Mouse (Mus musculus) embryonic fibroblast, embryonic 13.5 days (primary cell): ENCODE measurements around the gene Gm13698.
"Not testable (repeated sequence)": the region's sequence is repeated elsewhere in the genome, so short reads cannot be mapped to it uniquely, and the experiment has no call there.

Source experiments
- CTCF ChIP-seq: IDR thresholded peaks from 2 replicates; pipeline ENCODE4 v1.5.1; 2011; ENCODE audit warnings: mild to moderate bottlenecking, control low read depth, low read length, moderate library complexity, borderline replicate concordance; ENCODE audit not compliant: insufficient read depth
- POLR2A ChIP-seq: IDR thresholded peaks from 2 replicates; pipeline ENCODE4 v1.6.1; 2011; ENCODE audit warnings: low read depth, mild to moderate bottlenecking, control low read depth, low read length, moderate library complexity

DNA sequence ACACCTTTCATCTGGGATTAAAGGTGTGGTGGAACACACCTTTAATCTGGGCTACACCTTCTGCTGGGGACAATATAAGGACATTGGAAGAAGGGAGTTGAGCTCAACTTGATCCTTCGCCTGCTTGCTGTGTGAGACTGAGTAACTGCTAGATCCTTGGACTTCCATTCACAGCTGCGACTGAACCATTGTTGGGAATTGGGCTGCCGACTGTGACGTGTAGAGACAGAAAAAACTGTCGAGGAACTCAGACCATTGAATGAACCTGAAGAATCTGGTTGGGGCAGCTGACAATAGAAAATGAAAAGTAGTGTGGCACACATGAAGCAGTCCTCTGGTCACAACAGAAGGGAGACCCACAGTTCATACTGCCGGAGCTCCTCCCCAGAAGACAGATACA, 5.7 kb downstream of the Gm13698 start, which contains the start of gene Gm13693:
- TF ChIP-seq POLR2A, CTCF: not testable (repeated sequence)
